Mouse (Mus musculus): ENCODE measurements around the gene Phb2.

Phb2 gene

GRCm38 (mm10) chr6:124690517-124690916 lies 21.6 kb upstream of the Phb2 start:
- DNase-seq (ENCODE audit: low spot score) = no peak

GRCm38 (mm10) chr6:124693243-124693981 lies 18.7 kb upstream of the Phb2 start:
- DNase-seq (ENCODE audit: low spot score) = no peak

- peak; percentile 67 for DNase-seq (ENCODE audit: low spot score)
These were observed 17.8 kb upstream of the Phb2 start for GRCm38 (mm10) chr6:124694166-124694955.

GRCm38 (mm10) chr6:124696441-124697150 lies 15.5 kb upstream of the Phb2 start:
- DNase-seq (ENCODE audit: low spot score) = no peak

- no peak for DNase-seq (ENCODE audit: low spot score)
These were observed 13.4 kb upstream of the Phb2 start for GRCm38 (mm10) chr6:124698751-124699150.

- no peak for DNase-seq (ENCODE audit: low spot score)
These were observed 12.8 kb upstream of the Phb2 start for GRCm38 (mm10) chr6:124699366-124699765.

- DNase-seq (ENCODE audit: low spot score) = peak; percentile 75
These were observed 12.1 kb upstream of the Phb2 start for GRCm38 (mm10) chr6:124699962-124700610.

GRCm38 (mm10) chr6:124701338-124701737 lies 10.8 kb upstream of the Phb2 start:
- no peak for DNase-seq (ENCODE audit: low spot score)

- DNase-seq (ENCODE audit: low spot score) = no peak
These were observed 9.9 kb upstream of the Phb2 start for GRCm38 (mm10) chr6:124702102-124702783.

- DNase-seq (ENCODE audit: low spot score) = peak; percentile 78
These were observed 9.4 kb upstream of the Phb2 start for GRCm38 (mm10) chr6:124702784-124703103.

- DNase-seq (ENCODE audit: low spot score) = no peak
These were observed 8.3 kb upstream of the Phb2 start for GRCm38 (mm10) chr6:124703789-124704188.

GRCm38 (mm10) chr6:124704417-124704816 lies 7.7 kb upstream of the Phb2 start:
- no peak for DNase-seq (ENCODE audit: low spot score)

- DNase-seq (ENCODE audit: low spot score) = no peak
These were observed 6.0 kb upstream of the Phb2 start for GRCm38 (mm10) chr6:124706061-124706627.

- DNase-seq (ENCODE audit: low spot score) = no peak
These were observed 3.7 kb upstream of the Phb2 start for GRCm38 (mm10) chr6:124708289-124708889.

GRCm38 (mm10) chr6:124712918-124713317 lies 782 bp downstream of the Phb2 start:
- DNase-seq (ENCODE audit: low spot score) = no peak

- peak; percentile 55 for DNase-seq (ENCODE audit: low spot score)
These were observed 4.8 kb downstream of the Phb2 start for GRCm38 (mm10) chr6:124716864-124717490.

- no peak for DNase-seq (ENCODE audit: low spot score)
These were observed 5.8 kb downstream of the Phb2 start for GRCm38 (mm10) chr6:124717968-124718367.

- no peak for DNase-seq (ENCODE audit: low spot score)
These were observed 6.6 kb downstream of the Phb2 start for GRCm38 (mm10) chr6:124718703-124719102.

GRCm38 (mm10) chr6:124719354-124719978 lies 7.3 kb downstream of the Phb2 start:
- no peak for DNase-seq (ENCODE audit: low spot score)

GRCm38 (mm10) chr6:124720904-124721303 lies 8.8 kb downstream of the Phb2 start:
- DNase-seq (ENCODE audit: low spot score) = no peak
